Mouse (Mus musculus): ENCODE data around the gene Csf3. TPM values are rescaled to one million over a fixed set of nuclear protein-coding genes. Genes with fewer than 3 reads are reported as not detected.

The Csf3 gene
- polyA plus RNA-seq, 1 experiment = not detected

GRCm38 (mm10) chr11:98738428-98738911 lies 37.4 kb downstream of the Csf3 start:
- Histone ChIP-seq H3K27ac (ENCODE audit: insufficient read depth, low read length) (no peak overlapping the region), H3K4me1 (ENCODE audit: control insufficient read depth, insufficient read depth, low read length) (peaks cover 5% of the 10 kb centered on the region; the same call in 1 of the 2 replicates), H3K4me3 (ENCODE audit: insufficient read depth, low read length) (no peak overlapping the region)
- TF ChIP-seq CTCF (IDR thresholded peaks at IDR 0.05; ENCODE audit: borderline replicate concordance, insufficient read depth, low read length) = no peak
- no peak for TF ChIP-seq POLR2A (IDR thresholded peaks at IDR 0.05; ENCODE audit: low read depth, low read length)

GRCm38 (mm10) chr11:98738925-98739324 lies 37.9 kb downstream of the Csf3 start:
- TF ChIP-seq POLR2A (IDR thresholded peaks at IDR 0.05; ENCODE audit: low read depth, low read length) (no peak), CTCF (IDR thresholded peaks at IDR 0.05; ENCODE audit: borderline replicate concordance, insufficient read depth, low read length) (no peak)
- peaks cover 5% of the 10 kb centered on the region; the same call in 1 of the 2 replicates for H3K4me1 ChIP-seq (ENCODE audit: control insufficient read depth, insufficient read depth, low read length)
- H3K27ac ChIP-seq (ENCODE audit: insufficient read depth, low read length) = no peak overlapping the region
- no peak overlapping the region for H3K4me3 ChIP-seq (ENCODE audit: insufficient read depth, low read length)

GRCm38 (mm10) chr11:98740026-98740392 lies 38.9 kb downstream of the Csf3 start:
- peak overlapping the region; percentile 54; the same call in 1 of the 2 replicates for H3K4me3 ChIP-seq (ENCODE audit: insufficient read depth, low read length)
- TF ChIP-seq POLR2A (IDR thresholded peaks at IDR 0.05; ENCODE audit: low read depth, low read length) (no peak), CTCF (IDR thresholded peaks at IDR 0.05; ENCODE audit: borderline replicate concordance, insufficient read depth, low read length) (no peak)
- peaks cover 5% of the 10 kb centered on the region; the same call in 1 of the 2 replicates for H3K4me1 ChIP-seq (ENCODE audit: control insufficient read depth, insufficient read depth, low read length)
- H3K27ac ChIP-seq (ENCODE audit: insufficient read depth, low read length) = no peak overlapping the region; the same call in 1 of the 2 replicates

GRCm38 (mm10) chr11:98740393-98741050 lies 39.5 kb downstream of the Csf3 start, which contains the start of gene Thra:
Gene Thra, plus strand, starts transcription at chr11:98740638.
- Histone ChIP-seq H3K4me1 (ENCODE audit: control insufficient read depth, insufficient read depth, low read length) (peaks cover 5% of the 10 kb centered on the region; the same call in 1 of the 2 replicates), H3K4me3 (ENCODE audit: insufficient read depth, low read length) (peak within 1 kb of the TSS; percentile 54), H3K27ac (ENCODE audit: insufficient read depth, low read length) (peak within 1 kb of the TSS; percentile 38; the same call in 1 of the 2 replicates)
- TF ChIP-seq POLR2A (IDR thresholded peaks at IDR 0.05; ENCODE audit: low read depth, low read length) (peak; percentile 63; the same call in 1 of the 2 replicates), CTCF (IDR thresholded peaks at IDR 0.05; ENCODE audit: borderline replicate concordance, insufficient read depth, low read length) (no peak)

GRCm38 (mm10) chr11:98741051-98741620 lies 40.1 kb downstream of the Csf3 start:
- Histone ChIP-seq H3K4me1 (ENCODE audit: control insufficient read depth, insufficient read depth, low read length) (peaks cover 5% of the 10 kb centered on the region; the same call in 1 of the 2 replicates), H3K27ac (ENCODE audit: insufficient read depth, low read length) (peak overlapping the region; percentile 38; the same call in 1 of the 2 replicates), H3K4me3 (ENCODE audit: insufficient read depth, low read length) (peak overlapping the region; percentile 54)
- TF ChIP-seq CTCF (IDR thresholded peaks at IDR 0.05; ENCODE audit: borderline replicate concordance, insufficient read depth, low read length) (no peak), POLR2A (IDR thresholded peaks at IDR 0.05; ENCODE audit: low read depth, low read length) (0 out of 2 replicates have a peak, but pooled peaks have one; percentile 34)

GRCm38 (mm10) chr11:98741622-98742396 lies 40.7 kb downstream of the Csf3 start:
- peaks cover 7% of the 10 kb centered on the region; the same call in 1 of the 2 replicates for H3K4me1 ChIP-seq (ENCODE audit: control insufficient read depth, insufficient read depth, low read length)
- peak overlapping the region; percentile 68 for H3K27ac ChIP-seq (ENCODE audit: insufficient read depth, low read length)
- no peak for TF ChIP-seq POLR2A (IDR thresholded peaks at IDR 0.05; ENCODE audit: low read depth, low read length)
- no peak for TF ChIP-seq CTCF (IDR thresholded peaks at IDR 0.05; ENCODE audit: borderline replicate concordance, insufficient read depth, low read length)
- peak overlapping the region; percentile 90 for H3K4me3 ChIP-seq (ENCODE audit: insufficient read depth, low read length)

GRCm38 (mm10) chr11:98742397-98743291 lies 41.6 kb downstream of the Csf3 start:
- no peak for TF ChIP-seq CTCF (IDR thresholded peaks at IDR 0.05; ENCODE audit: borderline replicate concordance, insufficient read depth, low read length)
- TF ChIP-seq POLR2A (IDR thresholded peaks at IDR 0.05; ENCODE audit: low read depth, low read length) = no peak; the same call in 1 of the 2 replicates
- H3K4me1 ChIP-seq (ENCODE audit: control insufficient read depth, insufficient read depth, low read length) = peaks cover 12% of the 10 kb centered on the region; the same call in 1 of the 2 replicates
- H3K27ac ChIP-seq (ENCODE audit: insufficient read depth, low read length) = 0 out of 2 replicates have a peak overlapping the region, but pooled peaks have one; percentile 5
- peak overlapping the region; percentile 90 for H3K4me3 ChIP-seq (ENCODE audit: insufficient read depth, low read length)

- Histone ChIP-seq H3K4me3 (ENCODE audit: insufficient read depth, low read length) (no peak overlapping the region), H3K4me1 (ENCODE audit: control insufficient read depth, insufficient read depth, low read length) (peaks cover 17% of the 10 kb centered on the region), H3K27ac (ENCODE audit: insufficient read depth, low read length) (peak overlapping the region; percentile 16; the same call in 1 of the 2 replicates)
- TF ChIP-seq POLR2A (IDR thresholded peaks at IDR 0.05; ENCODE audit: low read depth, low read length) (no peak), CTCF (IDR thresholded peaks at IDR 0.05; ENCODE audit: borderline replicate concordance, insufficient read depth, low read length) (no peak)
Measured at GRCm38 (mm10) chr11:98743655-98744345, 42.7 kb downstream of the Csf3 start.

All from embryonic fibroblast, embryonic 13.5 days (primary cell).